Mouse (Mus musculus): Measurements from ENCODE around the gene Prkd1.

DNA sequence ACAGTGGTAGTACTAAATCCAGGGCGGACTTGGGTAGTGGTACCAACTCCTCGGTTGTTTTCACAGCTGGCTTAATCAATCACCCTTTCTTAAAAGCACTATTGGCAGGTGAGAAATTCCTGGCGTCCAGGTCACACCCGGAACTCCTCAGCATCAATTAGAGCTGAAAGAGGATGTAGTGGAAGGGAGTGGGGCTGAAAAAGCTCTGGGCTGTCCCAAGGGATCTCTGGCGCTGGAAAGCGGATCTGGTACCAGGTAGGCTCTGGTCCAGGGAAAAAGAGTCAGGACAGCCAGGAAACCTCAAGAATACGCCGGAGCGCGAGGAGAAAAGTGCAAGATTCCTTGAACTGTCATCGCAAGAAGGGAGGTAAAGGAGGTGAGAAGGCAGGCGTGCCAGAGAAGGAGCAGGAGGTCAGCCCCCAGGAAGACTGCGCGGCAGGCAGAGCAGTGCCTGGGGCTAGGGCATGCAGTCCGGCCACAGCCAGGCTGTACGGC, 675 bp downstream of the Prkd1 start:
- TF ChIP-seq EP300 (IDR thresholded peaks at IDR 0.05) (no peak), CTCF (IDR thresholded peaks at IDR 0.05) (no peak)

Measured in lung, postnatal 0 days (tissue).